Mouse (Mus musculus) bone marrow macrophage, adult 2 months (primary cell): ENCODE measurements at regions not wholly inside any gene's neighbourhood (a gene's known extent, or its start where the extent isn't known, plus 50 kb on each side); places are given as distances from the start of the nearest gene placed in this dataset.

Experiments used
- CTCF ChIP-seq: IDR thresholded peaks from 2 replicates; pipeline ENCODE4 v1.5.1; 2012; ENCODE audit warnings: low read depth, mild to moderate bottlenecking, low read length, moderate library complexity
- POLR2A ChIP-seq: IDR thresholded peaks from 2 replicates; pipeline ENCODE4 v1.6.1; 2012; ENCODE audit warnings: mild to moderate bottlenecking, low read depth, low read length, borderline replicate concordance

DNA sequence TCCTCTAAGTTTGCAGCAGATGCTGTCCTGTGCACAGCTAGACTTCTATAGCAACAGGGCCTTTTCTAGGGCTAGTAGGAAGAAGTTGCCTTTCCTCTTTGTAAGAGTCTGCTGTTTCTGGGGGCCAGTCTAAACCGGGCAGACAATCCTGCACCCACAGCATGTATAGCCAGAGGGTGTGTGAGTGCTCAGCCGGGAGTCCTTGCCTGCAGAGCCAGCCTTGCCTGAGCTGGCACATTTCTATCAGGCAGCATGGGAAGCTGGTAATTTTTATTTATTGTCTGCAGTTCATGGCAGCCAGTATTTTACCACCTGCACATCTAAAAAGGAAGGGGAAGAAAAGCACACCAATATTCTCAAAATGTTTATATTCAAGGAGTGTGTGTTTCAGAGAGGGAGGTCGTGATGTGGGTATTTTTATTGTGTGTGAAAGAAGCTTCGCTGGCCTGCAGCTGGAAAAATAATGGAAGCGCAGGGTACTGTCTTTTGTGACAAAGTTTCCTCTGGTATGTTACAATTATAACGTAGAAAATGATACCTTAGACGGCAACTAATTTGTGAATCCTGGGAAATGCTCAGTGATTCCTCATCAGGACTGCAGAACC lies 940.5 kb downstream of the 5730522E02Rik start:
- TF ChIP-seq CTCF = no peak
- TF ChIP-seq POLR2A = no peak
